Mouse (Mus musculus) lung, postnatal 0 days (tissue): ENCODE data around the gene Gm20547.

Experiments
- CTCF ChIP-seq: IDR thresholded peaks from 2 replicates; pipeline ENCODE4 v1.5.1; 2016; ENCODE audit warnings: antibody characterized with exemption, mild to moderate bottlenecking
- EP300 ChIP-seq: IDR thresholded peaks from 2 replicates; pipeline ENCODE4 v1.6.1; 2016; ENCODE audit warnings: antibody characterized with exemption, mild to moderate bottlenecking, control low read depth

DNA sequence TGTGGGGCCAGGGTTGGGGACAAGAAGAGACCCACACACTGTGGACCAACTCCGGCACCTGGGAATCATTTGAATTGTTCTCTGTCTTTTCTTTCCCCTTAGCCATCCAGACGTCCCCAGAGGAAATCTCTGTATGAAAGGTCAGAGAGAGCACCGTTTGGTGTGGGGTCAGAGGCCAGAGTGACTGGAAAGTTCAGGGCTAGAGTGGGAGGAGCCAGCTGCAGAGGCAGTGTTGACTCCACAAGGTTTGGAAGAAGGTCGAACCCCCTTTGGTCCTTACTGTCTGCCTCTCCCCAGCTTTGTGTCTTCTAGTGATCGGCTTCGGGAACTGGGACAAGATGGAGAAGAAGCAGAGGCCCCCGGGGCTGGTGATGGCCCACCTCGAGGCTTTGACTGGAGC is 28.3 kb downstream of the Gm20547 start:
- TF ChIP-seq CTCF (no peak), EP300 (no peak)
